Mouse (Mus musculus): ENCODE results near the gene Ampd3.
A peak's percentile ranks its signal among the peaks of the same experiment; 100 is the strongest.

The Ampd3 gene

DNA sequence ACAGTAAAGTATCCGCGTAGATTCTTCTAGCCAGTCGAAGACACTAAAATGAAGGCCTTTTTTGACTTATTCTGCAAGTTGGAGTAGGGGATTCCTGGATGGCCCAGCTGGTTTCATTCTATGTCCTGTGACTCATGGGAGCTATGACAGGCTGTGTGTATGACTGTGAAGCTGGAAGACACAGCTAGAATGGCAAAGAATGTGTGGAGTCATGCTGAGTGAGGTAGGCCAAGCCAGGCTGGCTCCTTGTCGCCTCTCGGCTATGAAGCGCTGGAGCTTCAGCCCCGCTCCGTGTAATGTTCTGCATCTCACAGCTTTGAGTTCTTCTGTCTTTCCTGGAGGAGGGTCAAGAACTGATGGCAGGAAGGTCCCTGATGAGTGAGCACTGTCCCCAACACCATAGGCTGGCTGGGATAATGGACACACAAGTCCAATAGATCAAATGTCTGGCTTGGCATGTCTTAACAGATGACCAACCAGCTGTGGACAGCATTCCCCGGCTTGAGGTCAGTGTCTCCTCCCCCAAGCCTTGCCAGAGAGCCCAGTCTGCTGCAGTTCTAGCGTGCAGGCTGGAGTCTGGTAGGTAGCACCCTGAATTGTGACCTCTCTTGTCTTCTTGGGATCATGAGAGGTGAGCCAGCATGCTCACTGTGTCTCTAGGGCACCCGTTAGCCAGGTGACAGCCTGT is 29.9 kb downstream of the Ampd3 start:
- no peak for DNase-seq (ENCODE audit: low spot score in 2 of 2)

DNA sequence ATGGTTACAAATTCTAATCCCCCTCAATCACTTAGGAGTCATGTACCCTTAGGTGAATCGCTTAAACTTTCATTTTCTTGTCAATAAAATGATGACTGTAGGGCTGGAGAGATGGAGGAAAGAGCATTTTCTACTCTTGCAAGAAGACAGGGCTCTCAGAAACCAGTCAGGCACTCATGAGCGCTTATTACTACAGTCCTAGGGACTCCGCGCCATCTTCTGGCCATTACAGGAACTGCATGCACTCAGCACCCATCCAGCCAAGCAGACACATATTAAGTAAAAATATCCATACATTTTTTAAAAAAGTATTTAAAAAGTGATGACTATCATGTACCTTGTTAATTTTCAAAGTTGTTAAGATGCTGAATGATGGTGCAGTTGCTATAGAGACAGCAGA is 33.0 kb downstream of the Ampd3 start:
- DNase-seq (ENCODE audit: low spot score in 2 of 2) = peak; percentile 66 to 87

DNA sequence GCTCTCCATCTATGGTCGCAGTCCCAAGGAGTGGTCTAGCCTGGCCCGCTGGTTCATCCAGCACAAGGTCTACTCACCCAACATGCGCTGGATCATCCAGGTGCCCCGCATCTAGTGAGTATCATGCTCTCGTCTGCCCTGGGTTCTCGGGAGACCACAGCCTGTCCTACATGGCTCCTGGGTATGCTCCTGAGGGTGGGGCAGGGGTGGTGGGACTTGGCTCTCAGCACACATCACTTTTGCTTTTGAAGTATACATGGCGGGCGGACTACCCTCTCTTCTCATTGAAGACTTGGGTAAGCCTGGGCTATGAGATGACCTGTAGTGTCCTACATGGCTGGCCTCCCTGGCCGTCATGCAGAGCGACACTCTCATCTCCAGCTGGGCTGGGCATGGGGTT is 35.1 kb downstream of the Ampd3 start:
- no peak for DNase-seq (ENCODE audit: low spot score in 2 of 2)

DNA sequence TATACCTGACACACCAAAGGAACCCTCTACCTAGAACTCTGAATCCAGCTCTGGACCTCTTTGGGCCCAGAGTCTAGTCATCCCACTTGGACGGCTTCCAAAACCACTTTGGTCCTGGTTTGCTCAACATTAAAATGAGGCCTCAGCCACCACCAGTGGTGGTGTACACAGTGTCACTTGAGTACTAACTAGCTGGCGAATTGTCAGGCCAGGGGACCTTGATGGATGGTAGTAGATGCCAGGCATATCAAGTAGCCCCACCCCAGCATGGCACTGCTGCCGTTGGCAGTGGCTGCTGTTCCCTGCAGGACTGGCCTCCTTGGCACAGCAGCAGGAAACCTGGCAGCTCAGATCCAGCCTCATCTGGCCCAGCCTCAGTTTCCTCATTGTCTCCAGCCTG is 36.3 kb downstream of the Ampd3 start:
- DNase-seq (ENCODE audit: low spot score in 2 of 2) = no peak

DNA sequence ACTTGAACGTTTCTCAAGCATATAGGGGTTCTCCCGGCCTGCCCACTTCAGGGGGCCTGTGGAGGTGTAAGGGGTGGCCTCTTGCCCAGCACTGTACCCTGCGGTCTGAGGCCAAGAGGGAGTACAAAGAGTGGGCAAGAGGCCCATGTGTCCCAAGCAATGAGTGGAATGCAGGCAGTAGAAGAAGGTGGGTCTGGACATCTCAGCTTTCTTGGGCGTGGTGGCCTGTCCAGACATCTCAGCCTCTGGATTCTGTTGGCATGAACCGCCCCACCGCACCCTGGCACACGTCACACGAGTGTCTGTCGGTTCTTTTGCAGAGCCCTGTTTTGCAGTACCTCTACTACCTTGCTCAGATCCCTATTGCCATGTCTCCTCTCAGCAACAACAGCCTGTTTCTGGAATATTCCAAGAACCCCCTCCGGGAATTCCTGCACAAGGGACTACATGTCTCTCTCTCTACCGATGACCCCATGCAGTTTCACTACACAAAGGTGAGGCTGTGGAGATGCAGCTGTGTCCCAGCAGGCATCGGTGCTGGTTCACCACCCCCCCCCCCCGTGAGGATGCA is 39.5 kb downstream of the Ampd3 start:
- DNase-seq (ENCODE audit: low spot score in 2 of 2) = no peak

DNA sequence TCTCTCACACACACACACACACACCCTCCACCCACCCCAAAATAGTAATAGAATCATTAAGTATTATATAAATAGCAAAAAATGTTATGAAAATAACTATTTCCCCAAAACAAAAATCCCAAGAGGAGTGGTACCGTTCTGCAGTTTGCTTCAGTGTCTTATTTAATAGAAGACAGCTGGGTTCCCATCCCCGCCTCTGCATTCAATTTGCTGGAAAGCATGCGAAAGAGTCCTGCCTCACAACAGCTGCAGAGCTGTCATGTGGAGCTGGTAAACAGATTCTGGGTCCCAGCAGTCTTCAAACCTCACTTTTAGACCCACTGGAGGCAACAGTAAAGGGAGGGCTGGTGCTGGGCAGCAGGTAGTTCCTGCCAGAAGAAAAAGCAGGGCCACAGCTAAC is 41.0 kb downstream of the Ampd3 start:
- DNase-seq (ENCODE audit: low spot score in 2 of 2) = no peak

DNA sequence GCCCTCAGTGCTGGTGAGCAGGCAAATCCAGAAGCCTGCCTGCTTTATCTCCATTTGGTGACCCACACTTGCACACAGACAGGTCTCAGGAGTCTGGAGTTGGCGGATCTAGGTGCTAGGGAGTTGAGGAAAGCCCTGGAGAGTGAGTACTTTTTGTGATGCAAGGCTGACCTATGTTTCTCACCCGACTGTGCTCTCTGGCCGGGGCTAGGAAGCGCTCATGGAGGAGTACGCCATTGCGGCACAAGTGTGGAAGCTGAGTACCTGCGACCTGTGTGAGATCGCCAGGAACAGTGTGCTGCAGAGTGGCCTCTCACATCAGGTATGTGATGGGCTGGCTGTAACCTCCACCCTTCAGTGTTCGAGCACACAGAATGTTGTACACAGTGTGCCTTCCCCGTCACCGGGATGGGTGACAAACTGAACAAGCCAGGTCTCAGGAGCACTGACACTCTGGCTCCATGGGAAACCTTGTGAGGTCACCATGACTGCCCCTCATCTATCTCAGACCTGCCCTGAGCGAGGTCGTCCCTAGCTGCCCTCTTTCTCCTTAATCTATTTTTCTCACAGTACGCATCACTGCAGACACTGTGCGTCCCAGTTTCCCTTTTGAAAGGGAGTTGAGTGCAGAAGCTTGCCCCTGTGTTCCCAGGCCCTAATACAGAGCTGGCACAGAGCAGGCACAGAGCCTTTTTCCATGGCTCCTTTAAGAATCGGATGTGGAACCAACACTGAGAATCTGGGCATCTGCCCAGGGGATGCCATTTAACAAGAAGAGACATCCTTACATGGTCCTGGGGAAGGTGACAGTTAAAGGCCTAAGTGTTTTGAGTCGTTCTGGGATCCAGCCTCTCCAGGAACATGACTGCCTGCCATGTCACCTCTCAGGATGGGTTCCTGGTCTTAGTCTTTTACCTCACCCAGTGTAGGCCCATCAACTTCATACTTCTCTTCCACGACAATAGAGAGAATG is 41.9 kb downstream of the Ampd3 start:
- no peak for DNase-seq (ENCODE audit: low spot score in 2 of 2)

DNA sequence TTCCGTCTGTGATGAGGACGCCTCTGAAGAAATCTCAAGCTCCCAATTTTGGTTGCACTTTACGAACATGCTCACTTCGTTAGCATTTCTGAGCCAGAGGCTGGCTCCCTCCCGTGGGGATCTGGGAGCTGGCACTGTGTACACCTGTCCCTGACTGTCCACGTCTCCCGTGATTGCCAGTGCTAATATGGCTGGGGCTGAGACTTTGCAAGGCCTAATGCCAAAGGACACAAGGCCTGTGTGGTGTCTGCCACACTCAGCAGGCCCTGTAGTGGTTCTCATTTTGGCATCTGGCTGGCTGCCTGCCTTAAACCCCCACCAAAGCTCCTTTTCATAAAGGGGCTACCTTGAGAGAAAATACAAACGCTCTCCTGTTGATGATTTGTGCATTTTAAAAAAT is 43.0 kb downstream of the Ampd3 start:
- DNase-seq (ENCODE audit: low spot score in 2 of 2) = no peak

DNA sequence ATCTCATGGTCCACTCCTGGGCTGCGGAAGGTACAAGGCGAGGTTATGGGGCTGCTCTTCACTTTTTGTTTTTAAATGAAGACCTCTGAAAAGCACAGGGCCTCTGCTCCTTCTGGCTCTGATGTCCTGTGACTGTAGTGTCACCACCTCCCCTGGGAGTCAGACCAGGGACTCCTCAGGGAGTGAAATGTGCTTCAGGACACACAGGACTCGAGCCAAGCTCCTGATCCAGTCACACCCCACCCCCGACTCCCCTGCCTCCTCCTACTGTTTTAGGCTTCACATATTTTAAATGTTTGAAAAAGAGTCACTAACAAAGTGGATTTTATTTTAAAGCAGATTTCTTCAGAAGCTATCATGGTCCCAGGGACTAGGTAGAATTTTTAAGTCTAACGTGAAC is 43.5 kb downstream of the Ampd3 start:
- no peak for DNase-seq (ENCODE audit: low spot score in 2 of 2)

DNA sequence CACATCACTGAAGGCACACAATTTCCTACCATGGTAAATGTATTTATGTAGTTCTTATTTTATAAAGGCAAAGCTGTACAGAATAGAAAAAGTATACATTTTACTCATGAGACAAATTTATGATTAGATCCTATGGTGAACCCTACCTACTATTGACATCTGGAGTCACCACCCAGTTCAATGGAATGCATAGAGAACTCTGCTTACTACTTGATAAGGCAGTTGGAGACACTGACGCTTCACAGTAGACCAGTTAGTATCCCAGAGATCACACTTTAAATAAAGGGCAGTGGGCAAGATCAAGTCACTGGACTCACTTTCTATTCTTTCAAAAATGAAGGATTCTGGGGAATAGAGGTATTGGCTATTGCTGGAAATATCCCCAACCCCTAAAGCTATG is 46.0 kb downstream of the Ampd3 start:
- no peak for DNase-seq (ENCODE audit: low spot score in 2 of 2)

DNA sequence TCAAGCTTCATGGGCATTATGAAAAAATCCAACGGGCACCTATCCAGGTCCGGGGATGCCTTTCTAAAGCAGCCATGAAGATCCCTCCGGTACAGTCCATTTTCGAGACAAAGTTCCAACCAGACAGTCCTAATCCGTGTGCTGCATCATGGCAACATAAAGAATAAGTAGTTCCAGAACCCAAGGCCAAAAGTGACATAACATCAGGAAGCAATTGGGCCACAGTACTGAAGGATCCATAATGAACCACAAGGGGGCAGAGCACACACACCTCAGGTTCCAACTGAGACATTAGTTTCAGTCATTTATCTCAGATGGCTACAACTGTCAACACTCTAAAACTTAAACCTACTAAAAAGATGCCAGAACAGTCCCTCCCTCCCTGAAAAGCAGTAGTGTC is 48.0 kb downstream of the Ampd3 start:
- no peak for DNase-seq (ENCODE audit: low spot score in 2 of 2)

DNA sequence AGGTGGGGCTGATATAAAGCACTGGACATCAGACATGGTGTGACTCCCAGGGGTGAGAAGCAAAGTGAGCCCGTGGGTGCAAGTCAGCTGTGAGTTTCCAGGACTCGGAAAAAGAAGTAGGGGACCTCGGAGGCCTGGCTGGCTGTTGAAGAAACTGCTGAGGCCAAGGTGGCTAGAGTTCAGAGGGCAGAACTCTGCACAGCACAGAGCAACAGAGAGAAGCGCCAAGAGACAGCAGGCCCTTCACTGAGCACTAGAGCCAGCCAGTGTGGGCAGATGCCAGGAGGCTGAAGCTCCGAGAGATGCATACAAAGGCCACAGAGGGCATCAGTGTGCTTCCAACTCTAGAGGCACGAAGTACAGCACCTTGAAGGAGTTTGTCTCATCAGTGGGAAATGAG is 50.2 kb downstream of the Ampd3 start:
- no peak for DNase-seq (ENCODE audit: low spot score in 2 of 2)

DNA sequence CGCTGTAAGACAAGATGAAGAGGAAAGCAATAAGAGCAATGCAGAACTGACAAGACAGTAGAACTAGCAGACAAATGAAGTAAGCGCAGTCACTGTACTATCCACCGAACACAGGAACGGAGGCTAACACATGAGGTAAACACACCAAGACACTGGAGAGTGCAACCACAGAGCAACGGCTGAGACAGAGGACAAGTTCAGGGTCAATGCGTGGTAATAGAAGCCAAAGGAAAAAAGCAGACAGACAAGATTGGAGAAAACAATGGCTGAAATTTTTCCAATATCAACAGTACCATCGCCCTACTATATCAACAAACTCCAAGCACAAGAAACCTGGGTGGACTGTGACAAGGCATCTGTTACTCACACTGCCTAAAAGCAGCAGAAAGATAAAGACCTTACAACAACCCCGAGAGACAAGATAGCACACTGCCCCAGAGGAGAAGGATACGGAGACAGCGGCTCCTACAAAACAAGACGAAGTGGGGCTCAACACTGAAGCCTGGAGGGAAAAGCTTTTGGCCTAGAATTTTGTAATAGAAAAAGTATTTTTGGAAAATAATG is 50.9 kb downstream of the Ampd3 start:
- DNase-seq (ENCODE audit: low spot score in 2 of 2) = no peak

DNA sequence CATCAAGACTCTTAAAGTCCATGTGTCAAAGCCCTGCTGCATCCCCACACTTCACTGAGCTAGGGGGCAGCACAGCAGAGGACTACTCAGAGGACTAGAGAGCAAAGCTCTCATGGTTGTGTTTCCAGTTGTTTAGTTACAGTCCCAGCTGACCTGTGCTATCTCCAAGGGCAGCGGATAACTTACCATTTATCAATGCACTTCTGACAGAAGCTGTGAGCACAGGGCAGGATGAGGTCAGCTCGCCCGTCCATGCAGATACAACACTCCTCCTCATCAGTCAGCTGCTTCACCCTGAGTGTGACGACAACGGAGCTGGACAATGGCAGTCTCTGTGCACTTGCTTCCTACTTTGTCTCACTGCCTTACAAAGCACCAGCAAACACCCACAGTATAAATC is 53.1 kb downstream of the Ampd3 start:
- no peak for DNase-seq (ENCODE audit: low spot score in 2 of 2)

DNA sequence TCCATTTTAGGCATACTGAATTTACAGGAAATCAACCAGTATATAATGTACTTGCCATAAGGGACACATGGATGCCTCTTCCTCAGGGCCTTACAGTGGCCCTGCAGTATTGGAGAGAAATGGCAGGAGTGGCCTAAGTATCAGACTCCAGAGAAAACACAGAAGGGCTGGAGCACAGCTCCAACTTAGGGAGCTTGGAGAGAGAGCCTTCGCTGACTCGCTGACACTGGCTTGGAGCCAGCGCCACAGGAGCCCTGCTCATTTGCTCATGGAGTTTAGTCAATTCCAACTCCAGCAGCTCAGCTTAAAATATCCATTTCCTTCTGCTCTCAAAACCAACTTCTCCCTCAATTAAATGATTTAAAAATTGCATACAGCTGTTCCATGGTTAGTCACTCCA is 53.6 kb downstream of the Ampd3 start:
- no peak for DNase-seq (ENCODE audit: low spot score in 2 of 2)

DNA sequence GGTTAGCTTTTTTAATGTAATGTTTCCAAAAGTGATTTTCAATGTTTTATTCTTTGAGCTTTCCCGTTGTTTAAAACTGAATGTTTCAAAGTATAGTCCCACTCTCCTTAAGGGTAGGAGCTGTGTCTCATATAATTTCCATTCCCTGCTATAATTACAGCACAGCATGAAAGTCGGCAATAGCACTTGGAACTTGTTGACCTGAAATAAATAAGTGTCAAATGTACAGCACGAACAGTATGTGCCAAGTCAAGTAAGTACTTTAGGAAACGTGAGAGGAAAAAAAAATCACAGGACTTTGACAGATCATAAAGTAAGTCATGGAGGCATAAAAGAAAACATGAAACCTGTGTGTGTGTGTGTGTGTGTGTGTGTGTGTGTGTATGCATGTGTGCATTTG is 54.0 kb downstream of the Ampd3 start:
- no peak for DNase-seq (ENCODE audit: low spot score in 2 of 2)

DNA sequence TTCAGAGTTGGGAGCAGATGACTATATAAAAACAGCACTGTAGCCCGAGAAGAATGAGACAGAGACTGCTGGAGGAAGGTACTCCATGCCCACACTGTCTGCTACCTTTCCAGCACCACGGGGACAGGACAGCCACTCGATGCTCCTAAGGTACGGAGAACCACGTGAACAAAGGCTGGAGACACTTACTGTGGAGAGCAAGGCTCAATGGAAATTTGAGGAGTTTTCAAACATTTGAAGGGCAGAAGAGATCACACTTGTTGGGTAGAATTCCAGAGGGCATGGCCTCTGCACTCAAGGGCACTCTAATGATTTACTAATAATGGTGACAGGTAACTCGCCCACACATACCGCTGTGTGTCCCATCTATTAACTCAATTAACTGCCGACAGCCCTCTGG is 55.1 kb downstream of the Ampd3 start:
- no peak for DNase-seq (ENCODE audit: low spot score in 2 of 2)

DNA sequence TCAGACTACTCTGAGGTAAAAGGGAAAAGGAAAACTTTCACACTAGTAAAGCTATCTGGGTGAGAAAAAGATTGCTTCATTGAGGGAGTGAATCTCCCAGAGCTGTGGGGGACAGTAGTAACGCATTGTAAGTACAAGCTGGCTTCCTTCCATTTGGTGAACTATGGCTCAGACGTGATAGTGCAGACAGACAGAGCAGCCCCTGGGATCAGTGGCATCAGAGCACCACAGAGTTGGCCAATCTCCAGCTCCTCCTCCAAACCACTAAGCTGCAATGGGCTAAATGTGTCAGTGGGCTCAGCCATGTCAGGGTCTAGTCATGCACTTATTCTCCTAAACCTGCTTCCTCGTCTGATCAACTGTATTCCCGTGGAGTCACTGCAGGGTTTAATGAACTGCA is 55.6 kb downstream of the Ampd3 start:
- no peak for DNase-seq (ENCODE audit: low spot score in 2 of 2)

DNA sequence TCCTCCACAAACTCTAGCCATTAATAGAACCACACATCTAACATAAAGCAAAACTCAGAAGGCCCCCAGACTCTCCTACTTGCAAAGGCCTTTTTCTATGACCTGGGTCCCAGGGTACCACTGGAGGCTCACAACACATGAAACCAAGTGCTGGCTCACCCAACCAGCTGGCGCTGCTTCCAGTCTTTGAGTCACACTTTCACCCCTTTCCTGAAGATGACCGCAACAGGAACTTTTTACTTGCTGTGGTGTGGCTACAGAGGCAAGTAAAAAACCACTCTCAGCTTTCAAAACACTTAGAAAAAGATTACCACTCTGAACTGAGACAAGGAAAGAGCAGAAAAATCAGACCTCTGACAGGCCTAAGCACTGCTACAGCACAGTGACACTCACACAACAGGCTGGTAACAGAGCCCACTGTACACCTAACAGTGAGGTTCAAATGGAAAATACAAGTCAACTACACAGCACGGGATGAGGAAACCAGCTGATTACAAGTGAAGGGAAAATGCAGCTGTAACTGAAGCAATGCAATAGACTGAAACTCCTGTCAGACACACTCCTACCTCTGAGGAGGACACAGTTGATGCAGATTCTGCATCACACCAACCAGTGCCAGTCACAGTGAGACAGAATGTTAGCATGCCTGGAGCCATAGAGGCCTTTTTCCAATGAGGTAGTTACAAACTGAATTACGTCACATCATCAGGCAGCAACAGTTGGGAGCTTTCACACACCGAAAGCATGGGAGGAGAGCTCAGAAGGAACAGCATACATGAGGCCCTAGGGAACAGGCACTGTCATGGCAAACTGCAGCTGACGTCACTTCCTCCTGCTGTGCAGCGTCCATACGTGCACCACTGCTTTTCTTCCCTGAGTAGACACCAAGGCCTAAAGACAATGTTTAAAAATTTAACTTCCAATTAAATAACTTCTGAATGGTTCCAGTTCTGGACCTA is 56.3 kb downstream of the Ampd3 start:
- DNase-seq (ENCODE audit: low spot score in 2 of 2) = no peak

DNA sequence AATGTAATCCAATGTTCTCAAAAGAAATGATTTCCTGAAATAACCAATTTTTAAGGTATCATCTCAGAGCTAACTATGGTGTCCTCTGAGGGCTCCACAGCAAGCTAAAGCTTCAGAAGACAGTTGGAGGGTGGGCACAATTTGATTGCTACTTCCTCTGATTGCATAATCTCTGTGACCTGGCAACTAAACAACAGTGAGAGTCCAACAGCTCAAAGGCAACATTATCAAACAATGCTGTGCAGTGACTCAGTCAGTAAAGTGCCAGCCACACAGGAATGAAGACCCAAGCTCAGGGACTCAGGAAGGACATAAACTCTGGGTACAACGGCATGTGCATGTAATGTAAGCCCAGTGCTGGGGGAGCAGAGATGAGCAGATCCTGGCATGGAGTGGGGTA is 65.0 kb downstream of the Ampd3 start:
- DNase-seq (ENCODE audit: low spot score in 2 of 2) = no peak

DNA sequence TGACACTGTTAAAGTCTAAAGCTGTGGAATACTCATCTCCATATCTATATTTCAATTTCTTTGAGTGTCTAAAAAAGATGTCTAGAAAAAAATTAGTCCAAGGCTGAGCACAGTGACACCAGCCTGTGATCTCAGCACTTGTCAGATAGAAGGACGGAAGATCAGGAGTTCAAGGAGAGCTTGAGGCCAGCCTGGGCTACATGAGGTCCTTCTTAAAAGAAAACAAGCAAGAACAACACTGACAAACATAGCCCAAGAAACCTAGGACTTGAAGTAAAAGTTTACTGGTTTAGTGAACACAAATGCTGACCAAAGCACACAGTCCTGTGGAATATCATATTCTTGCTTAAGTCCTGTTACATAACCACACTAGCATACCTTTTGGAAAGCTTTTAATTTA is 66.0 kb downstream of the Ampd3 start:
- DNase-seq (ENCODE audit: low spot score in 2 of 2) = no peak
